Mouse (Mus musculus): ENCODE results near the gene Rb1. TPM values are rescaled to one million over a fixed set of nuclear protein-coding genes. Genes with fewer than 3 reads are reported as not detected.

Rb1 gene
- total and polyA plus RNA-seq, 2 experiments from 2014 or later, result 18.1 to 23.9 TPM

GRCm38 (mm10) chr14:73351118-73351517 is 25.5 kb upstream of the Rb1 start:
- H3K27ac ChIP-seq, result no peak overlapping the region
- no peak overlapping the region for H3K4me3 ChIP-seq (ENCODE audit: low read length)
- ATAC-seq (no peak), DNase-seq (ENCODE audit: low spot score) (no peak)
- no peak for TF ChIP-seq CTCF (IDR thresholded peaks at IDR 0.05; ENCODE audit: low read depth)
- H3K4me1 ChIP-seq (ENCODE audit: insufficient read depth, low read length), result no peaks in the 10 kb centered on the region
- H3K9ac ChIP-seq (replicated peaks; ENCODE audit: low read length), result no peak overlapping the region
- no peaks in the 10 kb centered on the region for H3K9me3 ChIP-seq (ENCODE audit: low read length)
- no peaks in the 10 kb centered on the region for H3K27me3 ChIP-seq (ENCODE audit: insufficient read depth, low read length)
- WGBS, result 94% methylated on average over 5 of the region's 5 CpGs
- H3K4me2 ChIP-seq (ENCODE audit: low read depth, low read length), result no peak overlapping the region
- peaks cover 7% of the 10 kb centered on the region for H3K36me3 ChIP-seq (ENCODE audit: insufficient read depth, low read length)

- 22% methylated on average over 1 of the region's 1 CpGs for WGBS
- Histone ChIP-seq H3K9me3 (ENCODE audit: low read length) (no peaks in the 10 kb centered on the region), H3K4me2 (ENCODE audit: low read depth, low read length) (no peak overlapping the region), H3K27me3 (ENCODE audit: insufficient read depth, low read length) (no peaks in the 10 kb centered on the region), H3K9ac (replicated peaks; ENCODE audit: low read length) (no peak overlapping the region), H3K36me3 (ENCODE audit: insufficient read depth, low read length) (no peaks in the 10 kb centered on the region; the same call in 1 of the 2 replicates), H3K27ac (no peak overlapping the region), H3K4me1 (ENCODE audit: insufficient read depth, low read length) (no peaks in the 10 kb centered on the region), H3K4me3 (ENCODE audit: low read length) (no peak overlapping the region)
- DNase-seq (ENCODE audit: low spot score), result no peak
- ATAC-seq, result no peak
- TF ChIP-seq CTCF (IDR thresholded peaks at IDR 0.05; ENCODE audit: low read depth), result no peak
Observed at GRCm38 (mm10) chr14:73350029-73350428, 24.4 kb upstream of the Rb1 start.

- WGBS, result 63% methylated on average over 7 of the region's 7 CpGs
- H3K4me3 ChIP-seq (ENCODE audit: low read length), result no peak overlapping the region
- H3K9me3 ChIP-seq (ENCODE audit: low read length), result no peaks in the 10 kb centered on the region
- no peaks in the 10 kb centered on the region for H3K4me1 ChIP-seq (ENCODE audit: insufficient read depth, low read length)
- no peaks in the 10 kb centered on the region; the same call in 1 of the 2 replicates for H3K36me3 ChIP-seq (ENCODE audit: insufficient read depth, low read length)
- no peak for DNase-seq (ENCODE audit: low spot score)
- TF ChIP-seq CTCF (IDR thresholded peaks at IDR 0.05; ENCODE audit: low read depth), result no peak
- no peak overlapping the region for H3K4me2 ChIP-seq (ENCODE audit: low read depth, low read length)
- no peaks in the 10 kb centered on the region for H3K27me3 ChIP-seq (ENCODE audit: insufficient read depth, low read length)
- H3K27ac ChIP-seq, result no peak overlapping the region
- H3K9ac ChIP-seq (replicated peaks; ENCODE audit: low read length), result no peak overlapping the region
- ATAC-seq, result no peak
Observed at GRCm38 (mm10) chr14:73349061-73349670, 23.5 kb upstream of the Rb1 start.

- 87% methylated on average over 9 of the region's 9 CpGs for WGBS
- ATAC-seq (no peak), DNase-seq (ENCODE audit: low spot score) (no peak)
- H3K9me3 ChIP-seq (ENCODE audit: low read length), result no peaks in the 10 kb centered on the region
- no peak overlapping the region for H3K4me2 ChIP-seq (ENCODE audit: low read depth, low read length)
- H3K4me1 ChIP-seq (ENCODE audit: insufficient read depth, low read length), result no peaks in the 10 kb centered on the region
- H3K9ac ChIP-seq (replicated peaks; ENCODE audit: low read length), result no peak overlapping the region
- H3K27ac ChIP-seq, result no peak overlapping the region
- TF ChIP-seq CTCF (IDR thresholded peaks at IDR 0.05; ENCODE audit: low read depth), result no peak
- no peaks in the 10 kb centered on the region for H3K27me3 ChIP-seq (ENCODE audit: insufficient read depth, low read length)
- H3K36me3 ChIP-seq (ENCODE audit: insufficient read depth, low read length), result no peaks in the 10 kb centered on the region; the same call in 1 of the 2 replicates
- no peak overlapping the region for H3K4me3 ChIP-seq (ENCODE audit: low read length)
Observed at GRCm38 (mm10) chr14:73347302-73347701, 21.7 kb upstream of the Rb1 start.

GRCm38 (mm10) chr14:73345614-73346013 is 20.0 kb upstream of the Rb1 start:
- TF ChIP-seq CTCF (IDR thresholded peaks at IDR 0.05; ENCODE audit: low read depth), result peak; percentile 18; the same call in 1 of the 2 replicates
- Histone ChIP-seq H3K4me3 (ENCODE audit: low read length) (no peak overlapping the region), H3K9me3 (ENCODE audit: low read length) (no peaks in the 10 kb centered on the region), H3K27me3 (ENCODE audit: insufficient read depth, low read length) (no peaks in the 10 kb centered on the region), H3K27ac (no peak overlapping the region), H3K9ac (replicated peaks; ENCODE audit: low read length) (no peak overlapping the region), H3K4me1 (ENCODE audit: insufficient read depth, low read length) (no peaks in the 10 kb centered on the region), H3K4me2 (ENCODE audit: low read depth, low read length) (no peak overlapping the region), H3K36me3 (ENCODE audit: insufficient read depth, low read length) (no peaks in the 10 kb centered on the region)
- DNase-seq (ENCODE audit: low spot score) (no peak), ATAC-seq (no peak)
- 86% methylated on average over 4 of the region's 4 CpGs for WGBS

- H3K4me1 ChIP-seq (ENCODE audit: insufficient read depth, low read length), result no peaks in the 10 kb centered on the region
- no peaks in the 10 kb centered on the region for H3K9me3 ChIP-seq (ENCODE audit: low read length)
- ATAC-seq, result no peak
- DNase-seq (ENCODE audit: low spot score), result no peak
- no peaks in the 10 kb centered on the region for H3K36me3 ChIP-seq (ENCODE audit: insufficient read depth, low read length)
- no peak for TF ChIP-seq CTCF (IDR thresholded peaks at IDR 0.05; ENCODE audit: low read depth)
- H3K4me3 ChIP-seq (ENCODE audit: low read length), result no peak overlapping the region
- H3K9ac ChIP-seq (replicated peaks; ENCODE audit: low read length), result no peak overlapping the region
- no peaks in the 10 kb centered on the region for H3K27me3 ChIP-seq (ENCODE audit: insufficient read depth, low read length)
- WGBS, result 75% methylated on average over 6 of the region's 6 CpGs
- no peak overlapping the region for H3K27ac ChIP-seq
- no peak overlapping the region for H3K4me2 ChIP-seq (ENCODE audit: low read depth, low read length)
Observed at GRCm38 (mm10) chr14:73340051-73340755, 14.6 kb upstream of the Rb1 start.

GRCm38 (mm10) chr14:73339615-73340014 is 14.0 kb upstream of the Rb1 start:
- no peak overlapping the region for H3K4me2 ChIP-seq (ENCODE audit: low read depth, low read length)
- no peaks in the 10 kb centered on the region for H3K36me3 ChIP-seq (ENCODE audit: insufficient read depth, low read length)
- H3K4me1 ChIP-seq (ENCODE audit: insufficient read depth, low read length), result no peaks in the 10 kb centered on the region
- H3K27ac ChIP-seq, result no peak overlapping the region
- no peak for TF ChIP-seq CTCF (IDR thresholded peaks at IDR 0.05; ENCODE audit: low read depth)
- no peak overlapping the region for H3K4me3 ChIP-seq (ENCODE audit: low read length)
- no peak overlapping the region for H3K9ac ChIP-seq (replicated peaks; ENCODE audit: low read length)
- no peak for DNase-seq (ENCODE audit: low spot score)
- 87% methylated on average over 3 of the region's 3 CpGs for WGBS
- H3K9me3 ChIP-seq (ENCODE audit: low read length), result no peaks in the 10 kb centered on the region
- no peaks in the 10 kb centered on the region for H3K27me3 ChIP-seq (ENCODE audit: insufficient read depth, low read length)
- no peak for ATAC-seq
